Mouse (Mus musculus) heart, adult 11 months (tissue): ENCODE results near the gene Tacr2.

Experiments used
- DNase-seq: peaks from one replicate; pipeline ENCODE4 v3.0.0; 2022

The Tacr2 gene

DNA sequence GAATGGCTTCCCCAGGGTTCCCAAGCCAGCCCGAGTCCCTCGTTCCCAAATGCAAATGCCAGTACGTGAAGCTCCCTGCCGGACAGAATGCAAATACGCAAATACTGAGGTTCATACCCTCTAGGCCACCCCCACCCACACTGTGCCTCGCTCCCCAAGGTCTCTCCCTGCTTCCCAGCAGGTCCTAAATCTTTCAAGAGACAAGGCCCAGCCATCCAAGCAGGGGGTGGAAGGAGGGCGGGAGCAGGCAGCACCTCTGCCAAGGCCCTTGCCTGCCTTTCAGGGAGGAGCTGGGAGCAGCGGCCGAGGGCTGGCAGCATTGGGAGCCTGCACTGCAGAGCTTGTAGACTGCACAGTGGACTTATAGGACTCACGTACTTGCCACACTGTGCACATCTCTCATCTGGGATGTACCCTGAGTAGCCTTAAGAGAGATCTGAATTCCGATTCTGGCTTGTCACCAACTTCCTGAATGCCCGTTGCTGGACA is at the start of gene Tacr2:
TSS of gene Tacr2 (plus strand) at position 439 of the 489 bp plus-strand sequence.
- DNase-seq, result no peak

DNA sequence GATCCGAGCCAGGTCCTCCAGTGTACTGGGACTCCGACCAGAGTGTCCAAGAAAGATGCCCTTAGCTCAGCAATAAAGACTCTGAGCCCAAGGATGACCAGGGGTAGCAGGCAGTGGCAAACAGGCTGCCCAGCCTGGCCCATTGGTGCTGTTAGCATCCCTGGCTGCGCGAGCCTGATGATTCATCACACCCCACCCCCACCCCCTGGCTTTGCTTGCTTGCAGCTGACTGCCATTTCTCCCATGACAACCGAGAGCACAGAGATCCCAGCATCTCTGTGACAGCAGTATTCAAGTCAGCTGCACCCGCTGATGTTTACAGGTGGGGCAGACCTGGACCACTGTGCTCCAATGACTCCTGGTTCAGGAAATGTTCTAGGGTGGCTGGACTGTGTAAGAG is 49.7 kb upstream of the Tacr2 start:
- no peak for DNase-seq

DNA sequence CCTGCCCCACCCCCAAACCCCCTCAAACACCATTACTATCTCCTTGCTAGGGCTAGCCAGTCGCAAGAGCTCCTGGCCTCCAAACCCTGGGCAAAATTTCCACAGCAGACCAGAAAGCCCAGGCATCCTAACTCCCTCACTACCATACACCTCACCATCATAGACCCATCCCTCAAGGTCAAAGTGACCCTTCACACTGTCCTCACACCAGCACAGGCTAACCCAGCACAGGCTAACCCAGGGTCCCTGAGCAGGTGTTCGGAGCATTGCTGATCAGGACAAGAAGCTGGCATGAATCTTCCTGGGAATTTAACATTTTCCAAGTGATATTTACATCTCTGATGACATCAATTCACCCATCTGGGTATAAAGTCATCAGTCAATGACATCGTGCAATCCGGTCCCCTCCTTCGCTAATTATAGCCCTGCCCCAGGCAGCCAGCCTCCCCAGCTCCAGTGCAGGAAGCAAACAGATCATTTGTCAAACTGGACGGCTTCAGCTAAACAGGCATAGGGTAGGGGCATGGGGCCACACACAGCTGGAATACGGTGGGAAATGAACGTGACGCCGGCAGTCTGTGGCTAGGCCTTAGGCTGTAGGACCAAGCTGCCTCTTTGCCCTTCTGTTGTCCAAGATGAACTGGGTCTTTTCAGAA is 43.9 kb upstream of the Tacr2 start:
- DNase-seq, result no peak

GRCm38 (mm10) chr10:62211310-62211709 is 40.9 kb upstream of the Tacr2 start:
- no peak for DNase-seq

DNA sequence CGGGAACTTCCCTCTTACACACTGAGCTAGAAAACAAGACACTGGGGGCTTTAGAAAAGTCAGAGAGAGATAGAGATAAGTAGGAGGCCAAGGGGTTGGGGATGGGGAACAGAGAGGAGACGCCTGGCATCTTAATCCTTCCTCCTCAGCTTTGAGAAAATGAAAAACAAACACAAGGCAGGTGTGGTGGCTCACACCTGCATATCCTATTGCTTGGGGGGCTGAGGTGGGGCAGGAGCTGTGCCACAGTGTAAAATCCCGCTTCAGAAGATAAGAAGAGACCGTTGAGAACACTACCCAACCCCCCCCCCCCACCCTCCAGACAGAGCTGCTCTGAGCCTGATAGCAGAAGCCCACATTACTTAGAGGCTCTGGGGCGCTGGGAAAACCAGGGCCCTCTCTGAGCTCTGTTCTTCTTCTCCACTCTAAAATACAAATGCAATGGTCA is 37.0 kb upstream of the Tacr2 start:
- no peak for DNase-seq

DNA sequence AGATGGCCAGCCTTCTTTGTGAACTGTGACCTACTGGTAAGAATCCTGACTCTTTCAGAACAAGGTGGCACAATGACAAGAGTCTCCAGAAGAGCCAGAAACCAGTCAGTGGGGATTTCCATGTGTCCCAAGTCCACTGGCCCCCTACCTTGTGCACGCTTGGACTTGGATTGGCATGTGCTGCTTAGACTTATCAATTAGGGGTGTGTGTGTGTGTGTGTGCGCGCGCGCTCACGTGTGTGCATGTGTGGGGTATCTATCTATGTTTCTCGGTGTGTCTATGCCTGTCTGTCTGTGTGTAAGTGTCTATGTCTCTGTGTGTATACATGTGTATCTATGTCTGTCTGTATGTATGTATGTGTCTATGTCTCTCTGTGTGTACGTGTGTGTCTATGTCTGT is 36.6 kb upstream of the Tacr2 start:
- no peak for DNase-seq

DNA sequence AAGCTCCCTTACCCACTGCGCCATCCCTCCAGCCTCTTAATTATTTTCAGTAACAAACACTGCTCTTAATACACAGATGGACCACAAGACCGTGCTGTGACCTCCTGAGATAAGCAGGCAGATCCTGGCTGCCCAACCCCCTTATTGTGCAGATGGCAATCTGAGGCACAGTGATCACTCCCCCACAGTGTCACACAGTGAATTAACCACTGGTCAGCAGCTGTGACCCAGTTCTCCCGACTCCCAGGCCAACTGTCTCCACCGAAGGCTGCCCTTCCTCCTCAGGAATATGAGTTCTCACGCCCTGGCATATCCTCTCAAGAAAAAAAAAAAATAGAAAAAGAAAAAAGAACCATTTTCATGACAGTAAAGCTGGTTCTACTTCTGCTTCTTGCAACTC is 35.6 kb upstream of the Tacr2 start:
- DNase-seq, result peak; percentile 94

GRCm38 (mm10) chr10:62217196-62217595 is 35.0 kb upstream of the Tacr2 start:
- peak; percentile 98 for DNase-seq

- peak; percentile 88 for DNase-seq
Measured at GRCm38 (mm10) chr10:62218044-62218788, 34.0 kb upstream of the Tacr2 start.

- peak; percentile 95 for DNase-seq
Measured at GRCm38 (mm10) chr10:62218789-62219172, 33.5 kb upstream of the Tacr2 start.

DNA sequence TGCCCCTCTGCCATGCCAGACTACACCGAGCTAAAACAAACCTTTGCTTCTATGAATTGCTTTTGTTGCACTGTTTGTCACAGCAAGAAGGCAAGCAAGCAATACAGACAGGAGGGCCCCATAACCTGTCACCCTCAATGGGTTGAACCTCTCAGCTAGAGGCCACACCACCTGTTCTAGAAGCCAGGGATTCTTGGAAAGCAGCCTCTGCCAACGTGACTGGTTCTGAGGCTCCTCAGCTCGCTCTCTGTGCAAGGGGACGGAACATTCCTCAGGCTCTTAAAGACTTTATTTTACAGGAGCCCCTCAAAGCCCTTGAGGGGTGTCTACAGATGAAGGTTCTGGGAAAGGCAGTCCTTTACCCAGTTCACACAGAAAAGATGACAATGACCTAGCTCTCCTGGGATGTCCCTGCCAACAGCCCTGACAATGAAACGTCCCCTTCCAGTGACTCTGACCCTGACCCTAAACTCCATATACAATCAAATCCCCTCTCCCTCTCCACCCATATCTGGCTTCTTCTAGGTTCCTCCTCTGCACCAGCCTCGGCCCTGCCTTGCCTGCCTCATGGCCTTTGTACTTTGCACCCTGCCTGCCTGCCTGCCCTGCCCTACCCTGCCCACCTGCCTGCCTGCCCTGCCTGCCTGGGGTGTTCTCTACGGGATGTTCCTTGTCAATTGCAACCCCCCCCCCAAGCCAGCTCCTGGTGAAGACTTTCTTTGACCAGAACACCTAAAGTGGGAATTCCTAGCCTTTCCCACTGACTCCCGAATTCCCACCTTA is 31.3 kb upstream of the Tacr2 start:
- no peak for DNase-seq

GRCm38 (mm10) chr10:62221647-62222046 is 30.6 kb upstream of the Tacr2 start:
- DNase-seq, result no peak

DNA sequence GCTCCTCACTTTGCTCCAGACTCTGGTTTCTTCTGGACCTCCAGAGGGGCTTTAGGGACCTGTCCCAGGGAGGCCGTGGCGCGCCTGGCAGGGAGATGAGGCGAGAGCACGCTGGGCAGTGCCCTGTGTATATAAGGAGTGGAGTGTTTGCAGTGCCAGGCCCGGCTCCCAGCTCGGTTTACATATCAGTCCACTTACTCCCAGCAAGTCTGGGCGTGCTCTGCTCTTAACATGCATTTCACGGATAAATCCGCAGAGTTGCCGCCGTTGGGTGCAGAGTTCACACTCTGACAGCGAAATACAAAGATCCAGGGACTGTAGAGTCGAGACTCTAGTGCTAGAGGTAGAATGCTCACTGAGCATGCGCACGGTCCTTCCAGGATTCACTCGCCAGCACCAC is 29.5 kb upstream of the Tacr2 start:
- DNase-seq, result no peak

GRCm38 (mm10) chr10:62224231-62224630 is 28.0 kb upstream of the Tacr2 start:
- DNase-seq, result peak; percentile 93

DNA sequence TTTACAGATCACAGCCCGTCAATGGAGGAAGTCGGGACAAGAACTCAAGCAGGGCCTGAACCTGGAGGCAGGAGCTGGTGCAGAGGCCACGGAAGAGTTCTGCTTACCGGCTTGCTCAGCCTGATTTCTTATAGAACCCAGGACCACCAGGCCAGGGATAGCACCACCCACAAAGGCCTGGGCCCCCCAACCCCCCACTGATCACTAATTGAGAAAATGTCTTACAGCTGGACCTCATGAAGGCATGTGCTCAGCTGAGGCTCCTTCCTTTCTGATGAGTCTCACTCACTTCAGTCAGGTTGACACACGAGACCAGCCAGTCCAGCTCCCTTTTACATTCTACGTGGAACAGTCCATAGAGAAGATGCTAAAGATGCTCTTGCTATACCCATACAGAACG is 26.4 kb upstream of the Tacr2 start:
- no peak for DNase-seq

DNA sequence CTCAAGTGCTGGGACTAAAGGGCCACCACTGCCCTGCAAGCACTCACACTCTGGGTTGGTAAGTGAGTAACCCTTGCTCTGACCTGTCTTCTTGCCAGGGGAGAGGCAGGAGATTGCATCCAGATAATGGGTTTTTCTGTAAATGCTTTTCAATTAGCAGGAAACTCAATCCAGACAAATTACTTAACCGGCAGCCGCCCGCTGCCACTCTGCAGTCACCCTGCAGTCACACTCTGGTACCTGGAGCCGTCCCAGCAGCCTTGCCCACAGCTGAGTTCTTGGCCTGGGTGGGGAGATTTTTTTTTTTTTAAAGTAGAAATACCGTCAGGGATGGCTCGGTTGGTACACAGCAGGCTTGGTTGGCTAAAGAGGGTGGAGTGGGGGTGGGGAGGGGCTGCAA is 24.1 kb upstream of the Tacr2 start:
- DNase-seq, result peak; percentile 88

- DNase-seq, result peak; percentile 99
Measured at GRCm38 (mm10) chr10:62230708-62231394, 21.4 kb upstream of the Tacr2 start, which contains the start of gene Tspan15. Gene Tspan15 (minus strand): TSS chr10:62231251.

DNA sequence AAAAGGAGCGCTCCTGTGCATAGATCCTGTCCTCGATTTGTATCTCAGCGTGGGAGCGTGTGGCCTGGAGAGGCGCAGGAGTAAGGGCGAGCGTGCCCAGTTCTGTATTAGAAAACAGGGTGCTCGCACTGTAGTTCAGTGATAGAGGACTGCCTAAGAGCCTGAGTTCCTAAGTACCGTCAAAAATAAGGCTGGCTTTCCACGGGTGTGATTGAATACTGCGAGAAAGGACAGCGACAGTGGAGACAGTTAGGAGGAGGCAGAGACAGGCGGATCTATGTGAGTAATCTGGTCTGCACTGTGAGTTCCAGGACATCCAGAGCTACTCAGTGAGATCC is 20.9 kb upstream of the Tacr2 start:
- no peak for DNase-seq

DNA sequence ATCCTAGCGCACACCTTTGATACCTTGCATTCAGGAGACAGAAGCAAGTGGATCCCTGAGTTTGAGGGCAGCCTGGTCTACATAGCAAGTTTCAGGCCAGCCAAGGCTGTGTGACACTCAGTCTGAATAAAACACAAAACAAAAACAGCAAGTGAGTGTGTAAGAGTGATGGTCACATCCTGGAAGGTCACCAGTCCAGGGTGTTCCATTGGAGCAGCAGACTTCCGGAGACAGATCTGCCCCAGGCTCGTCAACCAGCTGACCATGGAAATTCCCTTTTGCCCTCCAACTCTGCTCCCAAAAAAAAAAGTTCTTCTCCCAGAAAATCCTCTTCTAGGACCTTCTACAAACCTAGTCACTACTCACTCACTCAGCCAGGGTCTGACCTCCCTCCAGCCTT is 20.4 kb upstream of the Tacr2 start:
- peak; percentile 95 for DNase-seq

DNA sequence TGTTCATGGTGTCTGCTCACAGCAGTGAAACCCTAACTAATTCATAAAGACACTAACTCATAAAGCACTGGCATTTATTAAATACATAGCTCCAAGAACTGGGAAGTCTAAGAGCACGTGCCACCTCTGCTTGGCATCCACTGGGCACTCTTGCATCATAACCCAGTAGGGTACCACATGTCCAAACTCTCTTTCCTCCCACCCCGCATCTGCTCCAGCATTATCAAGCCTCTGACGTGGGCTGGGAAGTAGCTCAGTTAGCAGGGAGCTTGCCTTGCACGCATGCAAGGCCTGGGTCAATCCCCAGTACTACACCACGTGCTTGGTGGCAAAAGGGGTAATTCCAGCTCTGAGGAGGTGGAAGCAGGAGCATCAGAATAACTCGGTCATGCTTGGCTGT is 16.1 kb upstream of the Tacr2 start:
- no peak for DNase-seq

DNA sequence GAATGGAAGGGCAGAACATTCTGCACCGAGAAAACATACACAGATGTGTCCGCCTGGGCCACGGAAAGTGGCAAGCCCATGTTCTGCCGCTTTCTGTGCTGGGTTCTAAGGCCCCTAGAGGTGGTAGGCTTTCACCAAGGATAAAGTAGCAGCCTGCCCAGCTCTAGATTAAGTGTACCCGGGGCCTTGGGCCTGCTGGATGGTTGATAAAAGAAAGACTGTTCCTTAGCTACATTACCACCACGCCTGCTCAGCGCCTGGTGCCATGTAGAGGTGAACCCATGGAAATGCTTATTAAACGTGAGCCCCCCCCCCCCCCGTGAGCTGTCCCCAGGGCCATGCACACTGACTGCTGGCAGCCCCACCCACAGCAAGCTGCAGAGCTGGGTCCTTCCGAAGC is 15.0 kb upstream of the Tacr2 start:
- no peak for DNase-seq

GRCm38 (mm10) chr10:62238688-62239087 is 13.6 kb upstream of the Tacr2 start:
- DNase-seq, result no peak

DNA sequence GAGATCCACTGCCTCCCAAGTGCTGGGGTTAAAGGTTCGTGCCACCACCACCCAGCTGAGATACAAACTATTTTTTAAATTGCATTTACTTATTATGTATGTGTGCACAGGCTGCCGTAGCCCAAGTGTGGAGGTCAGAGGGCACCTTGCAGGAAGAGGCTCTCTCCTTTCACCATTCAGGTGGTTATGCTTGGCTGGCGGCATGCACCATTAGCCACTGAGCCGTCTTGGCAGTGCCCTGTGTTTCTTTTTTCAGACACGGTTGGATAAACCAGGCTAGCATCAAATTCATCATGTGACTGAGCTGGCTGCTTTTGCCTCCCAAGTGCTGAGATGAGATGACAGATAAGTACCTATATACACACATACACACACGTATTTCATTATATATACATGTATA is 13.0 kb upstream of the Tacr2 start:
- DNase-seq, result peak; percentile 94
